Mouse (Mus musculus) testis, adult 2 months (tissue): ENCODE measurements around the gene Maml2.

Source experiments
- CTCF ChIP-seq: fragments of 200-500 bp; IDR thresholded peaks from 2 replicates; pipeline ENCODE4 v1.5.1; 2012; ENCODE audit warnings: low read depth, mild to moderate bottlenecking, inconsistent platforms, low read length, moderate library complexity; ENCODE audit not compliant: control insufficient read depth, insufficient read depth, insufficient replicate concordance
- POLR2A ChIP-seq: fragments of 200-500 bp; IDR thresholded peaks from 2 replicates; pipeline ENCODE4 v1.6.1; 2012; ENCODE audit warnings: low read depth, mild to moderate bottlenecking, inconsistent platforms, low read length, moderate library complexity; ENCODE audit not compliant: control insufficient read depth

DNA sequence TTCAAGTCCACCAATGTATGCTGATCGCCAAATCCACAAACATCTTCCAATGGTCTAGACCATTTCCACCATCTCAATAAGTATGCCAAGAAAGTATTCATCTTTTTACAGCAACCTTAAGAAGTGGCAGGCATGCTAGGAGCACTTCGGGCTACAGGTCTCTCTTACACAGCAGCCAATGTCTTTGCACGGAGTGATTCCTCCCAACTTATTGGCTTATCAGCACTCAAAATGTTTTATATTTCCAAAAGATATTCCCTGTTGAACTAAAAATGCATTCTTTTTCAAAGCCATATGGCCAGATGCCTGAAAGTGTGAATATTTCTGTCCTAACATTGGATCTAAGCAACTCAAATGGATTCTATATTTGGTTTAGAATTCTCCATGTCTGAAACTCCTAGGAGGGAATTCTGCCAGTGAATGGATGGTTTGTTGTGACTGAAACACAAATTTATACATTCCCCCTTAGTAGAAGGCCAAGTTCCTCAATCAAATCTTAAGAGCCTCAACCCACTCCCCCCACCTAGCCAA, 326.2 kb downstream of the Maml2 start:
- no peak for TF ChIP-seq POLR2A
- TF ChIP-seq CTCF, result no peak
